Mouse (Mus musculus) kidney, adult 11 months (tissue): ENCODE data around the gene Lrrc18.

Experiments
- DNase-seq: peaks from one replicate; pipeline ENCODE4 v3.0.0; 2022

The Lrrc18 gene

DNA sequence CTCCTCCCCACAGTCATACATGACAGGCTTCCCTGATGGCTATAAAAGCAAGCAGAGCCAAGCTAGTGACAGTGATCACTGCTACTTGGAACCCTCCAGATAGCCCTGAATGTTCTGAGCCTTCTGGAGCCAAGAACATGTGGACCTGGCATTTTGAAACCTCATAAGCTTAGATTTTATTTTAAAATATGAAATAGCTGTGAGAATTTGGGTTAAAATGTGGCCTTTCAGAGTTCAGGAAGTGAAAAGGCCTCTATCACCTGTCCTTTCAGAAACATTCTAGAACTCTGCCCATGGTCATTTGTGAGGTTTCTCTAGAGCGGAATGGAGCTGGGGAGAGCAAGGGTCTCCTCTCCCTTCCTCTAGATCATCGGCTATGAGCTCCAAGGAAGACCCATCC is at the start of gene Lrrc18:
Gene Lrrc18 (plus strand): TSS at position 301 of the 400 bp plus-strand sequence.
- no peak for DNase-seq

DNA sequence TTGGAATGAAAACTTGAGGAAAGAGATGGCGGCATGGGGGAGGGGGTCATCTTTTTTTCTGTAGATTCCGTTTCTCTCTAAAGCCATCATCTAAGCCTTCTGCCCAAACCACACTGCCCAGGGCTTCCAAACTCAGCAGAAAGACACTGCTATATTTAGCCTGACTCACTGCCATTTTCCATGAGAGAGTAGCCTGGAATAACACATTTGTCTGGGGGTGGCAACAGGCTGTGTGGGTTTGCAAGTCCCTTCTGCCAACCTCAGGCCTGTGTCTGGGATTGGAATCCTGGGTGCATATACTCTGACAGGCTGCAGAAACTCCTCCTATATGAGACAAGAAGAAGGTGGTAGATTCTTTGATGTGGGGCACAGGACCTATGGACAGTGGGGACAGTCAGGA is 43.7 kb upstream of the Lrrc18 start:
- DNase-seq: no peak

DNA sequence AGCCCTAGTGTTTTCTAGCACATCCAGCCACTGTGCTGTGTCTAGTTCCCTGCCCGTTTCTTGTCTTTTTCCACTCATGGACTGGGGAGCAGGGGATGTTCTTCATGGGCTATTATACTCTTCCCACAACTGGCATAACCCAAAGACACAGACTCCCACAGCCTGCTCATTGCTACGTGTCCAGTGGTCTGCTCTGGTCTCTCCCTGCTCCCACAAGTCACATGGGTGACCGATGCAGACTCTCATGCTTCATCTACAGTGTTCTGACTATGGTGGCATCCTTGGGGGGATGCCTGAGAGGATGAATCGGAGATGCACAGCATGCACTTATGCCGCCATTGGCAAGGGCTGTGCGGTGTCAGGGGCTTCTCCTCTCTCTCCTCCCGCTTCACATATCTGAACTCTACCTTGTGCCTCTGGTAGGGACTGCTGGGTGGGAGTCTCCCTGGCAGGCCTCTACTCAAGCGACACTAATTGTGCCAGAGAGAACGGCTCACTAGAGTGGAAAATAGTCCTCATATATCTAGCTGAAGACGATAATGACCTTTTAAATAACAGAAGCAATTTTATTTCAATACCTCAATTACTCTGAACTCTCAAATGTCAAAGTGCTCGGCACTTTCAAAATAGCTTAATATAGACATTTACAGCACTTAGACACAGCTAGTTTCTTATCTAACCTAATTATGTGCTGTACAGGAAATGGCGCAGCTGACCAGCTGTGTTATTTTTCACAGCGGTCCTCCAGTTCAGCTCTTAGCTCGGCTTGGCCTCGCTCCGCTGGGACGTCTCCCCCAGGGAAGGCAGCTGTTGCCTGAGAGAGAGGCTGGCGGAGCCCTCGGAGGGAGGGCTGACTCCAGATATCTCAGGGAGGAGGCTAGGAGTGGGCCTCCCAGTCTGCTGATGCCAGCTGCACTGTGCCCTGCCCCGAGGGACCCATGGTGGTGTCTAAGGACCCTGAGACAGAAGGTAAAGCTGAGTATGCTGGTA is 40.6 kb upstream of the Lrrc18 start:
- DNase-seq: peak; percentile 46

- DNase-seq: no peak
These were observed 34.7 kb upstream of the Lrrc18 start for GRCm38 (mm10) chr14:32956486-32956885.

DNA sequence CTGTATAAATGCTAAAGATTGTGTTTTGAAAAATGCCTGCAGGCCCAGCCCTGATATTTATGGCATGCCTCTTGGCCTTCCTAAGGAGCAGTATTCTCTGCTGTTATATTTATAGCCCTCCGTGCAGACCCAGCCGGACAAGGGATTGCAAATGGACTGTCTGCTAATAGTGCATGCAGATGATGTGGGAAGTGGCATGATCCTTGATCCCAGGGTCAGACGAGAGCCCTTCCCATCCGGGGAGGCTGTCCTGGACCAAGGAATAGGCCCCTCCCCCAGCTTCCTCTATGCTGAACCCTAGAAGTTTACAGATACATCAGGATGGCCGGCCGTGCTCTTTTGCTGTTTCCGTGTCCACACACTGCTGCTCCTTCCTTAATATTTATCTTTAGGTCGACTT is 32.5 kb upstream of the Lrrc18 start:
- peak; percentile 15 for DNase-seq

DNA sequence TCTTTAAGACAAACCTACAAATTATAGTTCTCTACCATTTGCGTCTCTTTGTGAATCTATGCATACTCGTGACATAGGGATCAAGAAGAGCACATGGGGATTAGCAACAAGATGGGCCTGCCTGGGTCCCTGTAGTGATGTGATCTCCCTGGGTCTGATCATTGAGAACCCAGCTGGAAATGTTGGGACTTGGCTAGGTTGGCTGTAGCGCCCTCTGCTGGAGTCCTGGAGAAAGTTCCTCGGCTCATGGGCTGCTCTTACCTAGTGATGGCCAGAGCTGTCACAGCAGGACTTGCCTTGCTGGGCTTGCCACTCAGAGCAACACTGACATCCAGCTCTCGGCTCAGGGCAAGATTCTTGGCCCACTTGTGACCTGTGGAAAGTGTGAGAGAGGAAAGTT is 30.7 kb upstream of the Lrrc18 start:
- peak; percentile 19 for DNase-seq

GRCm38 (mm10) chr14:32964742-32965141 is 26.4 kb upstream of the Lrrc18 start:
- DNase-seq: no peak

GRCm38 (mm10) chr14:32970700-32971099 is 20.5 kb upstream of the Lrrc18 start:
- no peak for DNase-seq

DNA sequence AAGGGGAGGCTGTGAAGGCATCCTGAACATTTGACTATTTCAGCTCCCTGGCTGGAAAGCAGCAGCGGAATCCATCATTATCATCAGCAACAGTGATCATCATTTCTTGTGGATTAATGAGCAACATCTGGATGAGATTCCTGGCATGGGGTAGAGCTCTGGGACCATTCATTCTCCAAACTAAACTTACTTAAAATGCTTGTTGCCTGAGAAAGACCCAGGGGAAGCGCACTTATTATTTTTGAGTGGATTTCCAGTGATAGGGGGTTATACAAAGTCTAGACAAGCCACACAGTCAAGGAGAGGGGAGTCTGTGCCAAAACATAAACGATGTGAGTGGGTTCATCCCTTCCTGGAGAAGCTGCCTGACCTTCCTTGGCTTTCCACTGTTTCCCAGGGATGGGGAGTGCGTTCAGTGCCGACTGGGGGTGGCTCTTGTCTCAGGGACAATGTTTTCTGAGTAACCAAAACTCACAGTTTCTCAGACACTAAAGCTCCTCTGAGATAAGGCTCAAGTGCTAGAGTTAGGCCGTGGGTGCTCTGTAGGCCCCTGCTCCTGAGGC is 6.9 kb upstream of the Lrrc18 start:
- no peak for DNase-seq

- no peak for DNase-seq
These were observed 4.5 kb upstream of the Lrrc18 start for GRCm38 (mm10) chr14:32986659-32987058.

DNA sequence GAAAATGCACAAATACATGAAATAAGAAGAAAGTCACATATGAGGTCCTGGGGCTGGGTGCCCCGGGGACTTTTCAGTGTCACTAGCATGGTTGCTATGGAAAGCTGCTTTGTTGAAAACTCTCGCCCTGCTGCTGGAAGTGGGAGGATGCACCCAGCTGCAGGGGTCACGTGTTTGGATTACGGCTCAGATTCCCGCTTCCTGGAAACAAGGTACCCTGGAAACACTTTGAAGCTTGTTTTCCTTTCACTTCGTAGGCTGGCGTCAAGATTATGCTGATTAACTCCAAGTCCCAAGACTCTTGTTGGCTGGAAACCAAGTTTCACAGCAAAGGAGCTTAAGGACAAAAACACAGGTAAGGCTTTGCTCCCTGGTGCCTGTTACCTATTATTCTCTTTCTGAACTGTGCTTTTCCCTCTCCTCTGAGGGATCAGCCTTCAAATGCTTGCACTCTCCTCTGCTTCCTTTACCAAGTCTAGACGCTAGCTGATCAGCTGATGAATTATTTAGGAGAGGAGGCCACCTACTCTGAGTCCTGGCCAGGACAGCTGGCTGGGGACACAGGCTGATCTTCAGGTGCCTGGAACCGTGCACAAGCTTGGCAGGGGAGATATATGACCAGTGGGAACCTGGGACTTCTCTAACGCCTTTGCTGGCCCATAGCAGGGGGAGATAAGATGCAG is 3.9 kb downstream of the Lrrc18 start:
- peak; percentile 29 for DNase-seq

- DNase-seq: no peak
These were observed 8.3 kb downstream of the Lrrc18 start for GRCm38 (mm10) chr14:32999511-32999910.

GRCm38 (mm10) chr14:33000112-33000979 is 9.2 kb downstream of the Lrrc18 start:
- no peak for DNase-seq

DNA sequence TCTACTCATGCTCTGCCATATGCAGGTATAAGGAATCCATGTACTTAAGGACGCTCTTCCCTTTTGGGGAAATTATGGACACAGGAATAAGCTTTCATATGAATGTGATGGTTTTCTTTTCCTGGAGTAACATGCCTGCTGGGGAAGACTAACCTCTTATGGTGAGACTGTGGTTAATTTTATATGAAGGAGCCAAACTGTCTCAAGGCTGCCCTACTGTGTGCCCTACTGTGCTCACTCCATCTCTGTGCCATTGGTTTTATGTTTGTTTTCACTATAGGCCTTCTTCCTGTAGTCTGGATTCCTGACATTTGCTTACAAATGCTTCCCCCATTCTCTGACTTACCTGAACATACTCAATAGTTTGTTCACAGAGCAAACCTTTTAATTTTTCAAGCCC is 13.9 kb downstream of the Lrrc18 start:
- DNase-seq: no peak

- no peak for DNase-seq
These were observed 16.5 kb downstream of the Lrrc18 start for GRCm38 (mm10) chr14:33007638-33008037.

DNA sequence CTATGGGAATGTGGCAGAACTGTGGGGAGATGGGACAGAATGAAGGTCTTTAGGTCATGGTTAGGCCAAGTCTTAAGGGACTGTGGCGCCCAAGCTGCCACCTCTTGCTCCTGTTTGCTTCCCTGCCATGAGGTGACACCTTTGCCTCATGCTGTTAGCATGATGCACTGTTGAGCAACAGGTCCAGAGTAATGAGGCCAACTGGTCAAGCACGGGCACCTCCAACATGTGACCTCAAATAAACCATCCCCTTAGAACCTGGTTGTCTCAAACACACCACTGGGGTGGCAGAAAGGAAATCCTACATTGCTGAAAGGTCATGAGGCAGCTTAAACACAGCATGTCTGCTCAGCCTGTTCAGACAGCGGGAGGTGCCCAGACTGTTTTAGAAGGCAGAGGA is 27.9 kb downstream of the Lrrc18 start:
- DNase-seq: no peak

GRCm38 (mm10) chr14:33019606-33020005 is 28.4 kb downstream of the Lrrc18 start:
- no peak for DNase-seq

DNA sequence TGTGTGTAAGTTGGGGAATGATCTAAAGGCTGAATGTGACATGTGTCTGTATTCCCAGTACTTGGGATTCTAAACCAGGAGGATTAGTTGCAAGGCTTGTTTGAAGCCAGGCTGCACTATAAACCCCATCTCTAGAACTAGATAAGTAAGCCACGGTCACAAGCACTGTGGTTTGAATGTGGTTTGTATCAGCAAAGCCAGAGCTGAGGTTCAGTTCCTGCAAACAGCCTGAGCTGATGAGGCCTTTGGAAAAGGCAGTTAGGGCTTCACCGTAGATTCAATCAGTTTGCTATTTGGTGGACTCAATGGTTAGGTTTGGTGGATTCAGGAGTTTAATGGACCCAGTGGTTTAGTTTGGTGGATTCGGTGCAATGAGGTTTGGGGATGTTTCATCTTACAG is 39.7 kb downstream of the Lrrc18 start:
- no peak for DNase-seq

DNA sequence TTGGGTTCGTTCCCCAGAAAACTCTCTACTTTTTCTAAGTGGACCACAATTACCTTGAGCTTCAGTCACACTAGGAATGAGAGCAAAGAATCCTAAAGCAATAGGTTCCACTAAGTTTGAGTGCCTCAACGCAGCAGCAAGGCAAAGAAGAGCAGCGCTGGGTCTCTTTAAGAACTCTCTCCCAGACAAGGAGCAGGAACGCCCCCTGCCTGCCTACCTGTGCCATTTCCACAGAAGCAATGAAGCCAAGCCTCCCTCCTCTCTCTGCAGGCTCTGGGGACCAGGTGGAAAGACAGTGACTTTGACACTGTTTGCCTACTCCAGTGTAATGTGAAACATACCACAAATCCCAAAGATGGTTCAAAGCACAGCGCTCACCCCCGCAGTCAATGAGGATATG is 42.2 kb downstream of the Lrrc18 start:
- no peak for DNase-seq

DNA sequence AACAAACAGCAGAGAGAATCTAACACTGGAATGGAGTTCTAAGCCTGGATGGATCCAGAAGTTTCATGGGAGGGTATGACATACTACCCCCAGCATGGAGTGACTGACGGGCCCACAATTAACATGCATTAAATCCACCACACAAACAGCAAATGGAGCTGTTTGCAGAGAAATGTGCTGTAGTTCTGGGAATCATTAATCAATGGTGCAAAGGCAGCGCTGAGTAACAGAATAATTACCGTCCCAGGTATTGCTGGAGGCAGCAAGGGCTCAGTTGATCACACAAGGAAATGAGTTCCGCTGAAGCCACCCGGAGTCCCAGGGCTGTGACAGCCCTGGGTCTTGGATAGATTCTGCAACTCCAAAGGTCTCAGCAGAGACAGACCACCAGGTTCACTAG is 44.2 kb downstream of the Lrrc18 start:
- peak; percentile 28 for DNase-seq

- DNase-seq: no peak
These were observed 45.6 kb downstream of the Lrrc18 start for GRCm38 (mm10) chr14:33036811-33037210.

DNA sequence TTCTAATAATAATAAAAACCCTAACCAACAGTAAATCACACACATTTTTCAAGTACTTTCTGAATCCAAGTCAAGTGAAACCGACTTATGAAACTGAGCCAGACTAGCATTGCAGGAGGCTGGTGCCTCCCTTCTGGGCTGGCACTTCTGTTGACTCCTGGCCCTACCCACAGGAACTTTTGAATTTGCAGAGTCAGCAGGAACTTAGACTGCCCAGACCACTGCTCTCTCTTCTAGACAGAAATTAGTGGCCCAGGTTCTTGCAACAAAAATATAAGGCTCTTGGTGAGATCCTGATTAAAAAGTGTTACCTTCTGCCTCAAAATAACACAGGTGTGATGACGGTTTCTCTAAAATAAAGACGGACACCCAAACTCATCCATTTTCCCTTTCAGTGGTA is 54.0 kb downstream of the Lrrc18 start:
- no peak for DNase-seq

- no peak for DNase-seq
These were observed 62.3 kb downstream of the Lrrc18 start for GRCm38 (mm10) chr14:33053441-33053840.
